16 mouse cellular contexts compared by ENCODE assay signal in genomic region chr2:105089083-105089482, GRCm38 (mm10). TPM values are rescaled to one million over a fixed set of nuclear protein-coding genes. Genes with fewer than 3 reads are reported as not detected.
DNase-seq lines count a peak whose midpoint lies in the region; ATAC-seq and TF ChIP-seq lines count a peak whose summit lies in the region.
"Had no signal": no experiment of that assay in that cellular context is flagged by ENCODE, and none has a peak within 500 bp of the region (broad histone marks: within the 10 kb centered on the region; RNA-seq: fewer than 3 reads in every experiment).

No protein-coding gene starts in this region.

- TF ChIP-seq CTCF in kidney, adult 2 months (conservative IDR thresholded peaks at IDR 0.05; ENCODE audit: insufficient read depth, insufficient read length, low read depth, low read length) = no peak
- no peak for TF ChIP-seq CTCF in brain, embryonic 14.5 days (IDR thresholded peaks at IDR 0.05; ENCODE audit: borderline replicate concordance, extremely low read depth, insufficient read depth, insufficient read length)

- WGBS in kidney, adult 2 months = 62% methylated on average over 4 of the region's 4 CpGs
- 57% methylated on average over 4 of the region's 4 CpGs for WGBS in midbrain, embryonic 16.5 days
- 70% methylated on average over 4 of the region's 4 CpGs for WGBS in heart, embryonic 10.5 days

- no peak overlapping the region for H3K9ac ChIP-seq in midbrain, embryonic 16.5 days (ENCODE audit: low read depth, low read length)
- H3K9ac ChIP-seq: intestine, embryonic 15.5 days; liver, embryonic 12.5 days had no signal

- H3K4me3 ChIP-seq in kidney, adult 2 months (ENCODE audit: insufficient read depth, low read depth, low read length) = no peak overlapping the region
- H3K4me3 ChIP-seq in midbrain, embryonic 16.5 days (ENCODE audit: low read depth, low read length) = no peak overlapping the region
- no peak overlapping the region for H3K4me3 ChIP-seq in heart, embryonic 10.5 days
- H3K4me3 ChIP-seq: forebrain, embryonic 10.5 days; gastrocnemius, adult 2 months; intestine, embryonic 15.5 days; liver, embryonic 12.5 days had no signal

- no peak overlapping the region for H3K4me2 ChIP-seq in midbrain, embryonic 16.5 days (ENCODE audit: low read length)
- H3K4me2 ChIP-seq: intestine, embryonic 15.5 days; liver, embryonic 12.5 days had no signal

- H3K9me3 ChIP-seq in midbrain, embryonic 16.5 days (replicated peaks; ENCODE audit: control insufficient read depth, low read length, poor library complexity, severe bottlenecking) = no peaks in the 10 kb centered on the region
- H3K9me3 ChIP-seq in heart, embryonic 10.5 days = no peaks in the 10 kb centered on the region
- H3K9me3 ChIP-seq: forebrain, embryonic 10.5 days; intestine, embryonic 15.5 days; liver, embryonic 12.5 days had no signal

- peak; percentile 12 for DNase-seq in kidney, adult 2 months
- DNase-seq in kidney, adult 11 months = no peak
- DNase-seq in adipocyte (ENCODE audit: low spot score) = peak; percentile 28
- peak; percentile 18 for DNase-seq in brain, embryonic 14.5 days (ENCODE audit: low read depth)
- no peak for DNase-seq in urinary bladder, postnatal 25 days (ENCODE audit: low spot score)
- DNase-seq in heart, embryonic 10.5 days (ENCODE audit: low spot score) = no peak
- DNase-seq: cerebellum, adult 11-12 months; gastrocnemius, adult 2 months; lung, postnatal 4 days; thymus, postnatal 4 days had no signal

- peak; percentile 40; the same call in 1 of the 2 replicates for ATAC-seq in midbrain, embryonic 16.5 days
- ATAC-seq: liver, embryonic 12.5 days had no signal

- H3K27ac ChIP-seq in kidney, adult 2 months (ENCODE audit: insufficient read depth, low read depth, low read length) = no peak overlapping the region
- no peak overlapping the region for H3K27ac ChIP-seq in midbrain, embryonic 16.5 days (ENCODE audit: low read length)
- no peak overlapping the region for H3K27ac ChIP-seq in heart, embryonic 10.5 days
- H3K27ac ChIP-seq: forebrain, embryonic 10.5 days; gastrocnemius, adult 2 months; intestine, embryonic 15.5 days; liver, embryonic 12.5 days had no signal

- H3K27me3 ChIP-seq in kidney, adult 2 months (replicated peaks; ENCODE audit: control insufficient read depth, insufficient read depth, low read length) = no peaks in the 10 kb centered on the region
- no peaks in the 10 kb centered on the region; the same call in 1 of the 2 replicates for H3K27me3 ChIP-seq in midbrain, embryonic 16.5 days (ENCODE audit: control insufficient read depth, insufficient read depth, low read depth, low read length)
- H3K27me3 ChIP-seq in heart, embryonic 10.5 days (ENCODE audit: insufficient read depth, poor library complexity, severe bottlenecking) = no peaks in the 10 kb centered on the region
- H3K27me3 ChIP-seq: intestine, embryonic 15.5 days; liver, embryonic 12.5 days had no signal

- TF ChIP-seq POLR2A in kidney, adult 2 months (IDR thresholded peaks at IDR 0.05; ENCODE audit: low read depth, low read length) = no peak
- no peak for TF ChIP-seq POLR2A in brain, embryonic 14.5 days (IDR thresholded peaks at IDR 0.05; ENCODE audit: borderline replicate concordance, extremely low read depth, insufficient read depth, insufficient read length, poor library complexity, severe bottlenecking)

- H3K36me3 ChIP-seq in kidney, adult 2 months (ENCODE audit: control insufficient read depth, insufficient read depth, low read length) = no peaks in the 10 kb centered on the region
- H3K36me3 ChIP-seq in midbrain, embryonic 16.5 days (ENCODE audit: control insufficient read depth, insufficient read depth, low read length) = no peaks in the 10 kb centered on the region
- no peaks in the 10 kb centered on the region for H3K36me3 ChIP-seq in heart, embryonic 10.5 days
- H3K36me3 ChIP-seq: forebrain, embryonic 10.5 days; intestine, embryonic 15.5 days; liver, embryonic 12.5 days had no signal

- H3K4me1 ChIP-seq in kidney, adult 2 months (ENCODE audit: control insufficient read depth, insufficient read depth, low read length) = no peaks in the 10 kb centered on the region
- peaks cover 11% of the 10 kb centered on the region for H3K4me1 ChIP-seq in midbrain, embryonic 16.5 days (ENCODE audit: control insufficient read depth, insufficient read depth, low read length)
- H3K4me1 ChIP-seq in heart, embryonic 10.5 days = no peaks in the 10 kb centered on the region; the same call in 1 of the 2 replicates
- H3K4me1 ChIP-seq: liver, embryonic 12.5 days had no signal

RNA-seq across cellular contexts. Expression of gene Gm11060, which starts 2.7 kb away (rescaled TPM):
- polyA plus RNA-seq in kidney, adult 2 months (2012; rRNA removed) = not detected in 2 replicates
- not detected in 2 replicates for polyA plus RNA-seq in brain, embryonic 14.5 days (2012; rRNA removed)
- not detected in 2 replicates for polyA plus RNA-seq in midbrain, embryonic 16.5 days (2015; fragmentation: Nextera tagmentation; extraction: Ambion mirVana)
- not detected in 2 replicates for polyA plus RNA-seq in heart, embryonic 10.5 days (2016; fragmentation: Nextera tagmentation; extraction: Ambion mirVana)
- polyA plus RNA-seq: cortical plate, adult 2 months; forebrain, embryonic 10.5 days; heart, postnatal 0 days; intestine, embryonic 15.5 days; liver, embryonic 12.5 days had no signal

RNA-seq across cellular contexts. Expression of gene Wt1, which starts 37.2 kb away (rescaled TPM):
- polyA plus RNA-seq in kidney, adult 2 months (2012; rRNA removed) = 16.9 and 20.8 TPM in 2 replicates
- polyA plus RNA-seq in brain, embryonic 14.5 days (2012; rRNA removed) = 0.03 and 0.68 TPM in 2 replicates
- 0.13 and 0.22 TPM in 2 replicates for polyA plus RNA-seq in midbrain, embryonic 16.5 days (2015; fragmentation: Nextera tagmentation; extraction: Ambion mirVana)
- polyA plus RNA-seq in heart, embryonic 10.5 days (2016; fragmentation: Nextera tagmentation; extraction: Ambion mirVana) = 36.5 and 41.9 TPM in 2 replicates

Comparison
In these comparisons a context has a peak if more than half of its experiments do, and no peak if none do; other contexts are left out.
1. DNase-seq: peak in kidney, adult 2 months (single experiment), adipocyte (single experiment) and brain, embryonic 14.5 days (single experiment); none in kidney, adult 11 months (single experiment), urinary bladder, postnatal 25 days (single experiment) and heart, embryonic 10.5 days (single experiment).
2. RNA of gene Wt1, which starts 37.2 kb away (polyA plus RNA-seq): 36.5 to 41.9 TPM in heart, embryonic 10.5 days and 16.9 to 20.8 TPM in kidney, adult 2 months; 0.03 to 0.68 TPM in brain, embryonic 14.5 days and 0.13 to 0.22 TPM in midbrain, embryonic 16.5 days; every median in the first group is over 10 times any median in the second.